Mouse (Mus musculus): Measurements from ENCODE around the gene Mgat2.
A peak's percentile ranks its signal among the peaks of the same experiment; 100 is the strongest.

The Mgat2 gene

DNA sequence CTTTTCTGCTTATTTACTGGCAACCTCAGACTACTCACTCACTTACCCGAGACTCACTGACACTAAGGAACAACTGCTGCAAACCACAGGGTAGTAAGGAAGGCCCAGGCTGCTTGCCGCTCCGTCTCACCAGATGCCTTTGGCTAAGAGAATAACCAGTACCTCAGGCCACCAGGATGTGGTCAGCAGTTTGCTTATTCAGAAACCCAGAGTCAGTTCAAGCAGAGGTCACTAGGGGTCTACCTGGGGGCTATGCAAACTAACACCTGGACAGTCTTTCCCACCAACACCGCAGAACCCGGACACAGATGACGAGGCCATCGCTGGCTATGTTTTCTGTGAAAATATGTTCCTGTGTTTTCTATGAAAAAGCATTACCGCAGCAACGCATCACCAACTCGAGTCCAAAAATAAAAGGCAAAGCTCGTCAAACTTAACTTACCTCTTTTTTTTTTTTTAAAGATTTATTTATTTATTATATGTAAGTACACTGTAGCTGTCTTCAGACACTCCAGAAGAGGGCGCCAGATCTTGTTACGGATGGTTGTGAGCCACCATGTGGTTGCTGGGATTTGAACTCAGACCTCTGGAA lies 29.3 kb downstream of the Mgat2 start:
- DNase-seq (ENCODE audit: low read depth) = no peak

DNA sequence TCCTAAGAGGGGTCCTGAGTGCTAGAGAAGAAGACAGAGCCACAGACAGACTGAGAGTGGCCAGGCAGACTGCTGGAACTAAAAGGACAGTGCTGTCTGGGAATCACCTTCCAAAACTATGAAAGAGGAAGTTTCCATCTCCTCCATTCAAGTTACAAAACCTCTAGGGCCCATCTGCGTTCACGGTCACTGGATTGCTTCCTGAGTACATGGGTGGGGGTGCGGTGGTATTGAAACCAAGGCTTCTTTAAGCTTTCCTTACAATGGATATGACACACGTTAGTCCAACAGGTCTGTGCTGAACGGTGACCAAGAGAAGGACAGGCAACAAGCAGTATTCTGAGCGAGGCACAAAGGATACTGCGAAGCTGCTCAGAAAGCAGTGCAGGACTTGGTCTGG lies 30.4 kb downstream of the Mgat2 start:
- no peak for DNase-seq (ENCODE audit: low read depth)

DNA sequence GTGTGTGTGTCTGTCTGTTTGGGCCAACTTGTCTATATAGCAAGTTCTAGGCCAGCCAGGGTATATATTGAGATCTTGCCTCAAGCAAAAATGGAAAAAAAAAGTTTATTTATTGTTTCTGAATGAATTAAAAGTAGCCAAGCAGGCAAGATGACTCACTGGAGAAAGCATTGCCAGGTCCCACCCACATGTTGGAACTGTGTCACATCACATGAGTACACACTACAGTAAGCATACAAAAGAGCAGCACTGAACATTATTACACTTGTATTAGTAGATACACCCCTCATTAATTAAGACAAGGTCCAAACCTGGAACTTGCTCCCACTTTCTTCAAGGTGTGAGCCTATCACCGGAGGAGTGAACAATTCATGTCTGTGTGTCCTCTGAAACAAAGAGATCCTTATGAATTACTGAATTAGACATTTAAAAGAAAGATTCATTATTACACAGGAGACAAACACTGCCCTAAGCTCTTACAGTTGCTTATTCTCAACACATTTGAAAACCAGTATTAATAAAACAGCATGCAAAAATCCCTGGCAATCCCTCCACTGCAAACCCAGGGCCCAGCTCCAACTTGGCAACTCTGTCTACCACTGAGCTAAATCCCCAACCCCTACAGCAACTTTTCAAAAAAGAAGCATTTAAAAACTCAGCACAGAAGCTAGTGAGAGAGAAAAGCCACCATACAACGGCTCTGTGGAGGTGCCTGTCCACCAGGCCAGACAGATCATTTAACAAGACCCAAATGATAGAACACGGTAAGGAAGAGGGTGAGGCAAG lies 31.2 kb downstream of the Mgat2 start:
- DNase-seq (ENCODE audit: low read depth) = no peak

DNA sequence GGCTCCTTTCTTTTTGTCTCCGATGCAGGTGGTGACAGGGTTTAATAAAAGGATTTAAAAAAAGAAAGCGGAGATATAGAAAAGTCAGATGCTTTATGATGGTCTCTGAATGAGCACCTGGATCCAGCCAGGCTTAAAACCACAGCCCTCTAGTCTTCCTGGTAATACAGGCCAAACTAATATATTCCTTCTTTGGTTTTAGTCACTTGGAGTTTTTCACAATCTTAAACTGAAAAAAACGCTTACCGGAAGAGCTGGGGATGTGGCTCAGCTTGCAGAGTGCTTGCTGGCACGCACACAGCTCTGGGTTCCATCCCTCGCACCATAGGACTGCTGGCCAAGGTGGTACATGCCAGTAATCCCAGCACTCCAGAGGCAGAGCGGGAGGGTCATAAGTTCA lies 32.6 kb downstream of the Mgat2 start:
- no peak for DNase-seq (ENCODE audit: low read depth)

DNA sequence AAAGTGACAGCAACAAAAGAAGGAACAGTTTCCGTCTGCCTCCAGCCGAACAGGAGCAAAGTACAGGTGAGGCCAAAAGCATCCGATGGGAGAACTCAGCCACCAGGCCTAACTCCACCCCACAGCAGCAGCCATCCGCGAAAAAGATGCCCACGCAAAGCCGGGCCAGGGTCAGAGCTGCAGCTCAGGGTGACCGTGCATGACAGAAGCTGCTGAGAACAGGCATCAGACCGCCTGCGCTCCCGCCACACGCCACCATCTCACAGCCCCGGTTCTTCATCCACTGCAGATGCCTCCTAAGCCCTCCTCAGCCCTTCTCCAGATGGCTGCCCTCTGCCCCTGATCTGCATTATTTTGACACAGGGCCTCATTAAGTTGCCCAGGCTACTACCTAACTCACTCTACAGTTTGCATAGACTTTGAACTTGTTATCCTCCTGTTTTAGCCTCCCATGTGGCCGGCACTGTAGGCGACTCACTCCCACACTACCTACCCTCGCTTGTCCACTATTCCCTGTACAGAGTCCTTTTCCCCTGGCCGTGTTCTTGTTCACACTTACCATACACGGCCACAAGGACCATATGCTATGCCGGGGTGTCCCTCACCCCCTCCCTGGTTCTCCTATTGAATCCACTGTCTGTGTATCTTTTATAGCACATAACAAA lies 36.8 kb downstream of the Mgat2 start:
- no peak for DNase-seq (ENCODE audit: low read depth)

- DNase-seq (ENCODE audit: low read depth) = peak; percentile 71
These were observed 44.0 kb downstream of the Mgat2 start, which contains the start of gene Pole2 for GRCm38 (mm10) chr12:69227776-69228466. Gene Pole2, minus strand, starts transcription at chr12:69228195.

GRCm38 (mm10) chr12:69229251-69229650 lies 45.3 kb downstream of the Mgat2 start:
- peak; percentile 38 for DNase-seq (ENCODE audit: low read depth)

- no peak for DNase-seq (ENCODE audit: low read depth)
These were observed 51.8 kb downstream of the Mgat2 start for GRCm38 (mm10) chr12:69235782-69236181.

Data from c-Kit-positive CD71-negative TER-119-negative erythroid progenitor cells, embryonic 14.5 days (primary cell).